Mouse (Mus musculus) CH12.LX (cell line): ENCODE results near the gene Rpl27a. TPM values are rescaled to one million over a fixed set of nuclear protein-coding genes. Genes with fewer than 3 reads are reported as not detected.

Source experiments
- DNase-seq: peaks from one replicate; pipeline ENCODE4 v3.0.0-alpha.2; 2013; ENCODE audit errors: extremely low read depth
- H3K27ac ChIP-seq: 2 replicates; pipeline ENCODE4 v1.5.1; 2012; ENCODE audit warnings: low read depth, mild to moderate bottlenecking, control low read depth, moderate library complexity; ENCODE audit not compliant: insufficient read depth
- H3K27me3 ChIP-seq: replicated peaks from 2 replicates; pipeline ENCODE3; 2012; ENCODE audit warnings: inconsistent platforms
- H3K36me3 ChIP-seq, 2 experiments: replicated peaks in 1 of 2; 2 replicates each; pipeline versions ENCODE3 to v1.6.1; 2012; ENCODE audit warnings: inconsistent platforms in 1 of 2, low read length in 1 of 2, mild to moderate bottlenecking in 1 of 2, mixed read lengths in 1 of 2, moderate library complexity in 1 of 2; ENCODE audit not compliant: control insufficient read depth in 1 of 2, insufficient read depth in 1 of 2
- H3K4me1 ChIP-seq, 2 experiments: 2 replicates each; pipeline ENCODE4 v1.6.1; 2012; ENCODE audit warnings: inconsistent platforms in 1 of 2, moderate library complexity in 1 of 2; ENCODE audit not compliant: insufficient read depth in 2 of 2, control insufficient read depth in 1 of 2
- H3K4me2 ChIP-seq: 2 replicates; pipeline ENCODE4 v1.6.1; 2012; ENCODE audit warnings: low read depth, mild to moderate bottlenecking, control low read depth; ENCODE audit not compliant: poor library complexity, insufficient read depth, severe bottlenecking
- H3K4me3 ChIP-seq, 3 experiments: fragments of 150-350 bp in 1 of 3; sonication (generic) in 1 of 3; replicated peaks in 1 of 3; 2 replicates each; pipeline versions ENCODE3 to v1.5.1; 2011 to 2012; ENCODE audit warnings: low read depth in 2 of 3, low read length in 2 of 3, mild to moderate bottlenecking in 2 of 3, moderate library complexity in 2 of 3, control low read depth in 1 of 3, improper control_type of control experiment in 1 of 3, inconsistent platforms in 1 of 3, mixed read lengths in 1 of 3; ENCODE audit not compliant: poor library complexity in 1 of 3
- H3K79me2 ChIP-seq: replicated peaks from 2 replicates; pipeline ENCODE4 v1.6.1; 2012; ENCODE audit warnings: mild to moderate bottlenecking, moderate library complexity; ENCODE audit not compliant: control insufficient read depth, poor library complexity, insufficient read depth, severe bottlenecking; ENCODE audit errors: extremely low read depth
- H3K9ac ChIP-seq: 2 replicates; pipeline ENCODE4 v1.6.1; 2012; ENCODE audit warnings: low read depth, mild to moderate bottlenecking, control low read depth, moderate library complexity; ENCODE audit not compliant: insufficient read depth
- H3K9me3 ChIP-seq: replicated peaks from 2 replicates; pipeline ENCODE3; 2012; ENCODE audit warnings: low read length, inconsistent platforms, mixed read lengths
- GABPA ChIP-seq: IDR thresholded peaks from 2 replicates; pipeline ENCODE4 v1.6.1; 2012; ENCODE audit warnings: low read depth, low read length, improper control_type of control experiment, inconsistent platforms; ENCODE audit not compliant: insufficient replicate concordance
- PAX5 ChIP-seq: IDR thresholded peaks from 2 replicates; pipeline ENCODE4 v1.6.1; 2012; ENCODE audit warnings: low read length, inconsistent platforms, mixed read lengths
- TBP ChIP-seq: conservative IDR thresholded peaks from 2 replicates; pipeline ENCODE4 v1.6.1; 2011; ENCODE audit warnings: low read depth, low read length, improper control_type of control experiment
- USF2 ChIP-seq: conservative IDR thresholded peaks from 2 replicates; pipeline ENCODE4 v1.6.1; 2011; ENCODE audit warnings: low read depth, low read length, improper control_type of control experiment
- ZC3H11A ChIP-seq: IDR thresholded peaks from 2 replicates; pipeline ENCODE4 v1.6.1; 2012; ENCODE audit warnings: low read depth, mild to moderate bottlenecking, inconsistent platforms, low read length, improper control_type of control experiment
- dilution Hi-C: fragments of 300-500 bp; cut with MboI; formaldehyde crosslinking; loops from 2 replicates; pipeline ENCODE4 v1.14.3; 2020; ENCODE audit warnings: low sequenced_read_pairs; ENCODE audit not compliant: extremely low pct_unique_long_range_greater_than_20kb, extremely low pct_ligation_motif_present
- in situ Hi-C: fragments of 300-500 bp; cut with MboI; formaldehyde crosslinking; loops from 3 replicates; pipeline ENCODE4 v1.14.3; 2019; ENCODE audit warnings: low sequenced_read_pairs, low pct_ligation_motif_present, low pct_unique_long_range_greater_than_20kb, mixed read lengths
- polyA plus RNA-seq: library from polyadenylated mRNA; unstranded; fragments of >175 nt; gene quantifications from 2 replicates; pipeline ENCODE4 v1.2.1, GENCODE M21; 2012; ENCODE audit warnings: low read depth; ENCODE audit not compliant: insufficient read length
- total RNA-seq, 2 experiments: library from RNA; depleted of rRNA; stranded (reverse); fragments of 300-350 nt in 1 of 2; fragments of >200 nt in 1 of 2; gene quantifications; 2 replicates each; pipeline ENCODE4 v1.2.3; 2012 to 2014

Gene Rpl27a
- total and polyA plus RNA-seq, 3 experiments, result 230 to 1,338 (median 1,216) TPM

DNA sequence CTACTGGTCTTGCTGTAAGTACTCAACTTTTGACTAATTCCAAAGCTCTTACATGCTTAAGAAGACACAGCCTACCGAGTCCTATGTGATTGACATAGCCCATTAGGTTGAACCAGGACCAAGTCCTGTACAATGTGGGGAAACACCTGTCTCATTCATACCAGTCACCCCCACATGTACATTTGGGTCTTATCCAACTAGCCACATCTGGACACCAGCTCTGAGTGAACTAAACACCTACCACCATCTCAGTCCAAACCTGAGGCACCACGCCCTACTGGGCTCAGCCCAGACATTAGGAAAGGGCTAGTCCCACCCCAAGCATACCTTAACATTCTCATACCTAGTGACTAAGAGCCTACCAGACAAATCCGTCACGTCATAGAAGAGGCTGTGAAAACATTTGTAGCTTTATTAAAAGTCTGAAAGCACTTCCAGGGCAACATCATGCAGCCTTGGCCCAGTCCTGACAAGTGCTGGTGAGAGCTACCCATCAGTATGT lies 49.5 kb downstream of the Rpl27a start:
- Histone ChIP-seq H3K36me3 (no peaks in the 10 kb centered on the region), H3K4me2 (no peak overlapping the region), H3K27ac (no peak overlapping the region), H3K4me3 (no peak overlapping the region), H3K4me1 (peaks cover 3 to 15% of the 10 kb centered on the region in 2 experiments; a peak in 3 of 4 replicates), H3K9me3 (peaks cover 5% of the 10 kb centered on the region), H3K9ac (no peak overlapping the region), H3K27me3 (no peaks in the 10 kb centered on the region), H3K79me2 (no peaks in the 10 kb centered on the region)
- DNase-seq, result no peak
- TF ChIP-seq USF2 (no peak), GABPA (no peak), TBP (no peak), PAX5 (no peak), ZC3H11A (no peak)
- in situ Hi-C loops (no loop called here), dilution Hi-C loops (no loop called here)

Other genes starting within 250 kb of the Rpl27a start
- not detected in 2 replicates for gene Stk33, start 80.1 kb upstream of the Rpl27a start, total RNA-seq (2012; rRNA removed)
- not detected in 2 replicates for gene Stk33, start 80.1 kb upstream of the Rpl27a start, total RNA-seq (2014; rRNA removed)
- gene Stk33, start 80.1 kb upstream of the Rpl27a start, polyA plus RNA-seq, result not detected in 2 replicates
- gene Trim66, start 11.0 kb upstream of the Rpl27a start, total RNA-seq (2012; rRNA removed), result 0.08 TPM in 2 replicates
- gene Trim66, start 11.0 kb upstream of the Rpl27a start, total RNA-seq (2014; rRNA removed), result 0.12 and 0.15 TPM in 2 replicates
- 0.49 and 0.67 TPM in 2 replicates for gene Trim66, start 11.0 kb upstream of the Rpl27a start, polyA plus RNA-seq
- gene St5, start 184.5 kb downstream of the Rpl27a start, total RNA-seq (2012; rRNA removed), result 1.6 and 1.9 TPM in 2 replicates
- gene St5, start 184.5 kb downstream of the Rpl27a start, total RNA-seq (2014; rRNA removed), result 1.3 and 1.5 TPM in 2 replicates
- gene St5, start 184.5 kb downstream of the Rpl27a start, polyA plus RNA-seq, result 3.4 and 4.1 TPM in 2 replicates
- 34.5 and 35.0 TPM in 2 replicates for gene Akip1, start 184.5 kb downstream of the Rpl27a start, total RNA-seq (2012; rRNA removed)
- 38.5 and 42.5 TPM in 2 replicates for gene Akip1, start 184.5 kb downstream of the Rpl27a start, total RNA-seq (2014; rRNA removed)
- 46.2 and 51.5 TPM in 2 replicates for gene Akip1, start 184.5 kb downstream of the Rpl27a start, polyA plus RNA-seq
- gene BC051019, start 204.7 kb downstream of the Rpl27a start, total RNA-seq (2012; rRNA removed), result not detected in 2 replicates
- 0.17 TPM in 1 of 2 replicates, not detected in the other for gene BC051019, start 204.7 kb downstream of the Rpl27a start, total RNA-seq (2014; rRNA removed)
- 0.33 TPM in 2 replicates for gene BC051019, start 204.7 kb downstream of the Rpl27a start, polyA plus RNA-seq
- not detected in 2 replicates for gene Ascl3, start 212.6 kb downstream of the Rpl27a start, total RNA-seq (2012; rRNA removed)
- not detected in 2 replicates for gene Ascl3, start 212.6 kb downstream of the Rpl27a start, total RNA-seq (2014; rRNA removed)
- not detected in 2 replicates for gene Ascl3, start 212.6 kb downstream of the Rpl27a start, polyA plus RNA-seq
- 24.8 and 26.6 TPM in 2 replicates for gene Tmem9b, start 233.7 kb downstream of the Rpl27a start, total RNA-seq (2012; rRNA removed)
- gene Tmem9b, start 233.7 kb downstream of the Rpl27a start, total RNA-seq (2014; rRNA removed), result 35.6 and 40.3 TPM in 2 replicates
- gene Tmem9b, start 233.7 kb downstream of the Rpl27a start, polyA plus RNA-seq, result 23.4 and 25.6 TPM in 2 replicates